Mouse (Mus musculus) intestine, embryonic 15.5 days (tissue): ENCODE measurements around the gene Olfr557. TPM values are rescaled to one million over a fixed set of nuclear protein-coding genes. Genes with fewer than 3 reads are reported as not detected.

ENCODE experiments used
- ATAC-seq: fragments of 200-750 bp; cut with Nextera tagmentation; 2 replicates; pipeline ENCODE4 v1.8.0; 2017; ENCODE audit warnings: moderate TSS enrichment, moderate library complexity
- H3K27ac ChIP-seq: fragments of 300-500 bp; sonication (generic); 2 replicates; pipeline ENCODE4 v1.5.1; 2015; ENCODE audit warnings: mild to moderate bottlenecking, inconsistent platforms
- H3K27me3 ChIP-seq: fragments of 300-500 bp; sonication (generic); replicated peaks from 2 replicates; pipeline ENCODE4 v1.6.1; 2015; ENCODE audit warnings: inconsistent platforms
- H3K36me3 ChIP-seq: fragments of 300-500 bp; sonication (generic); 2 replicates; pipeline ENCODE4 v1.6.1; 2015; ENCODE audit warnings: inconsistent platforms
- H3K4me1 ChIP-seq: fragments of 300-500 bp; sonication (generic); replicated peaks from 2 replicates; pipeline ENCODE4 v1.6.1; 2015; ENCODE audit warnings: inconsistent platforms
- H3K4me2 ChIP-seq: fragments of 300-500 bp; sonication (generic); replicated peaks from 2 replicates; pipeline ENCODE4 v1.6.1; 2015; ENCODE audit warnings: mild to moderate bottlenecking, inconsistent platforms
- H3K4me3 ChIP-seq: fragments of 300-500 bp; sonication (generic); replicated peaks from 2 replicates; pipeline ENCODE4 v1.5.1; 2015; ENCODE audit warnings: inconsistent platforms
- H3K9ac ChIP-seq: fragments of 300-500 bp; sonication (generic); 2 replicates; pipeline ENCODE4 v1.6.1; 2015; ENCODE audit warnings: inconsistent platforms
- H3K9me3 ChIP-seq: fragments of 300-500 bp; sonication (generic); 2 replicates; pipeline ENCODE4 v1.6.1; 2016; ENCODE audit warnings: inconsistent platforms
- WGBS: fragments of 180-500 bp; shearing (Covaris S2); methylation state at CpG from one replicate; pipeline ENCODE4 v1.1.7; 2015; 5-methylcytosine and 5-hydroxymethylcytosine counted together
- polyA plus RNA-seq: library from polyadenylated mRNA; unstranded; fragments of >200 nt; fragmentation: Nextera tagmentation; extraction: Ambion mirVana; gene quantifications from 2 replicates; pipeline ENCODE4 v1.2.1, GENCODE M21; 2015

The Olfr557 gene
- polyA plus RNA-seq, 1 experiment from 2014 or later, result not detected

DNA sequence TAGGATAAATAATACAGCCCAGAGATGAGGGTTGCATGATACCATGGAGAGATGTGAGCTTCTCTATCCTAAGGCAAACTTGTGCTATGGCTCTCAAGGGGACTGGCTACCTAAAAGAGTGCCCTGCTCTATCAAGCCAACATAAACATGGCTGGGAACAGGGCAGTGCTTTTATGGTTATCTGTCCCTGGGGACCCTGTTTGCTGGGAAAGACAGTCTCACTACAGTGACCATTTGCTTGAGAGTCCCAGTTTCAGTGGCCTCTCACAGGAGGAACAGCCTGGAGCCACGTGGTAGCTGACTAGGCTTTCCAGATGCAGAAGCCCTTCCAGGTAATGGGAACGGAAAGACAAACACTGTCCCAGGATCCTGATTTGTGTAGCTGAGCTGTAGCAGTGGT lies 42.0 kb downstream of the Olfr557 start:
- no peak overlapping the region for H3K4me3 ChIP-seq
- no peak overlapping the region for H3K9ac ChIP-seq
- no peaks in the 10 kb centered on the region for H3K36me3 ChIP-seq
- no peaks in the 10 kb centered on the region for H3K9me3 ChIP-seq
- H3K27me3 ChIP-seq, result no peaks in the 10 kb centered on the region
- no peak overlapping the region for H3K27ac ChIP-seq
- ATAC-seq, result no peak
- H3K4me2 ChIP-seq, result no peak overlapping the region
- H3K4me1 ChIP-seq, result no peaks in the 10 kb centered on the region
- WGBS, result 26% methylated on average over 2 of the region's 2 CpGs

Other genes starting within 250 kb of the Olfr557 start
- gene Olfr543, start 214.2 kb upstream of the Olfr557 start, polyA plus RNA-seq, result 0.13 and 0.19 TPM in 2 replicates
- gene Olfr544, start 207.6 kb upstream of the Olfr557 start, polyA plus RNA-seq, result 0.06 TPM in 1 of 2 replicates, not detected in the other
- 0.05 TPM in 1 of 2 replicates, not detected in the other for gene Olfr545, start 196.3 kb upstream of the Olfr557 start, polyA plus RNA-seq
- not detected in 2 replicates for gene Olfr547, start 161.2 kb upstream of the Olfr557 start, polyA plus RNA-seq
- gene Olfr548-ps1, start 155.0 kb upstream of the Olfr557 start, polyA plus RNA-seq, result not detected in 2 replicates
- gene Olfr549, start 146.0 kb upstream of the Olfr557 start, polyA plus RNA-seq, result not detected in 2 replicates
- 0.56 and 1.2 TPM in 2 replicates for gene Trim21, start 130.4 kb upstream of the Olfr557 start, polyA plus RNA-seq
- gene Olfr550, start 124.5 kb upstream of the Olfr557 start, polyA plus RNA-seq, result not detected in 2 replicates
- gene Olfr551, start 104.0 kb upstream of the Olfr557 start, polyA plus RNA-seq, result not detected in 2 replicates
- not detected in 2 replicates for gene Olfr552, start 98.1 kb upstream of the Olfr557 start, polyA plus RNA-seq
- not detected in 2 replicates for gene Olfr553, start 77.7 kb upstream of the Olfr557 start, polyA plus RNA-seq
- not detected in 2 replicates for gene Olfr554, start 57.5 kb upstream of the Olfr557 start, polyA plus RNA-seq
- not detected in 2 replicates for gene Olfr555, start 37.1 kb upstream of the Olfr557 start, polyA plus RNA-seq
- not detected in 2 replicates for gene Olfr556, start 31.0 kb upstream of the Olfr557 start, polyA plus RNA-seq
- gene Trim68, start 8.6 kb upstream of the Olfr557 start, polyA plus RNA-seq, result 11.0 and 11.6 TPM in 2 replicates
- gene Olfr558, start 6.3 kb downstream of the Olfr557 start, polyA plus RNA-seq, result 0.20 and 0.28 TPM in 2 replicates
- gene Olfr33, start 23.2 kb downstream of the Olfr557 start, polyA plus RNA-seq, result not detected in 2 replicates
- gene Olfr559, start 31.6 kb downstream of the Olfr557 start, polyA plus RNA-seq, result not detected in 2 replicates
- gene Olfr560, start 63.5 kb downstream of the Olfr557 start, polyA plus RNA-seq, result not detected in 2 replicates
- gene Olfr78, start 63.6 kb downstream of the Olfr557 start, polyA plus RNA-seq, result 0.40 and 0.55 TPM in 2 replicates
- gene Olfr561, start 75.3 kb downstream of the Olfr557 start, polyA plus RNA-seq, result not detected in 2 replicates
- not detected in 2 replicates for gene Olfr564, start 107.6 kb downstream of the Olfr557 start, polyA plus RNA-seq
- gene Olfr566, start 162.9 kb downstream of the Olfr557 start, polyA plus RNA-seq, result not detected in 2 replicates
- not detected in 2 replicates for gene Olfr568, start 181.2 kb downstream of the Olfr557 start, polyA plus RNA-seq
- not detected in 2 replicates for gene Olfr569, start 195.0 kb downstream of the Olfr557 start, polyA plus RNA-seq
- gene Olfr570, start 198.7 kb downstream of the Olfr557 start, polyA plus RNA-seq, result not detected in 2 replicates
- not detected in 2 replicates for gene Olfr571, start 221.6 kb downstream of the Olfr557 start, polyA plus RNA-seq
- gene Olfr572, start 228.5 kb downstream of the Olfr557 start, polyA plus RNA-seq, result not detected in 2 replicates
- not detected in 2 replicates for gene Olfr573-ps1, start 246.7 kb downstream of the Olfr557 start, polyA plus RNA-seq